Mouse (Mus musculus) bone marrow, adult 2 months (tissue): ENCODE measurements around the gene Kctd5.
A peak's percentile ranks its signal among the peaks of the same experiment; 100 is the strongest.

ENCODE experiments used
- CTCF ChIP-seq: fragments of 200-500 bp; IDR thresholded peaks from 2 replicates; pipeline ENCODE4 v1.5.1; 2011; ENCODE audit warnings: low read length, control low read depth; ENCODE audit not compliant: control insufficient read depth, insufficient read depth
- POLR2A ChIP-seq: fragments of 200-500 bp; IDR thresholded peaks from 2 replicates; pipeline ENCODE4 v1.6.1; 2011; ENCODE audit warnings: low read depth, mild to moderate bottlenecking, control low read depth, low read length, borderline replicate concordance; ENCODE audit not compliant: control insufficient read depth

DNA sequence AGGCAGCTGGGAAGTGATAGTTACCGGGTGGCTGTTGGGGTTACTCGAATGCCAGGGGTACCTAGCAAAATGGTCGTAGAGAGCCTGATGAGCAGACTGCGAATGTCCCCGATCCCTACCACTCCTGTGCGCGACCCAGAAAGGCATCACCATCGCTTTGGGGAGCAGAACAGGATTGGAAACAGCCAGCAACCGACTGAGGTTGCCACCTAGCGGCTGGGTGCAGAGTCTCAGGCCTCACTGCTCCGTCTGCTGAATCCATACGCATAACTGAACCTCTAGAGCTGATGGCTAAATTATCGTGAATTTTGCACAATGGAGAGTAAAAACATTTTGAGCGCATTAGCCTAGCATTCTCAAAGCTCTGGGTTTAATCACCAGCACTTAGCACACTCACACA lies 57.6 kb downstream of the Kctd5 start:
- TF ChIP-seq POLR2A (no peak), CTCF (peak; percentile 58)
